Mouse (Mus musculus): Measurements from ENCODE around the gene Hprt. TPM values are rescaled to one million over a fixed set of nuclear protein-coding genes. Genes with fewer than 3 reads are reported as not detected.
"Not testable (repeated sequence)": the region's sequence is repeated elsewhere in the genome, so short reads cannot be mapped to it uniquely, and the experiment has no call there.

Hprt gene
- polyA plus RNA-seq, 1 experiment from 2014 or later = 196 TPM

GRCm38 (mm10) chrX:52971211-52972006 lies 16.5 kb upstream of the Hprt start:
- Histone ChIP-seq H3K36me3 (ENCODE audit: insufficient read depth, low read length) (no peaks in the 10 kb centered on the region), H3K9ac (ENCODE audit: low read depth, low read length) (no peak overlapping the region), H3K9me3 (replicated peaks; ENCODE audit: low read length) (no peaks in the 10 kb centered on the region), H3K4me3 (replicated peaks; ENCODE audit: low read depth, low read length) (no peak overlapping the region), H3K4me1 (replicated peaks; ENCODE audit: insufficient read depth, low read length) (no peaks in the 10 kb centered on the region), H3K27me3 (ENCODE audit: insufficient read depth, low read length) (no peaks in the 10 kb centered on the region), H3K4me2 (ENCODE audit: low read length) (no peak overlapping the region), H3K27ac (no peak overlapping the region)
- DNase-seq (ENCODE audit: low spot score) (no peak), ATAC-seq (replicated peaks; ENCODE audit: low FRiP score, low read depth) (no peak; the same call in 1 of the 2 replicates)
- no peak for TF ChIP-seq CTCF (IDR thresholded peaks at IDR 0.05; ENCODE audit: low read depth)
- 41% methylated on average over 3 of the region's 3 CpGs for WGBS

DNA sequence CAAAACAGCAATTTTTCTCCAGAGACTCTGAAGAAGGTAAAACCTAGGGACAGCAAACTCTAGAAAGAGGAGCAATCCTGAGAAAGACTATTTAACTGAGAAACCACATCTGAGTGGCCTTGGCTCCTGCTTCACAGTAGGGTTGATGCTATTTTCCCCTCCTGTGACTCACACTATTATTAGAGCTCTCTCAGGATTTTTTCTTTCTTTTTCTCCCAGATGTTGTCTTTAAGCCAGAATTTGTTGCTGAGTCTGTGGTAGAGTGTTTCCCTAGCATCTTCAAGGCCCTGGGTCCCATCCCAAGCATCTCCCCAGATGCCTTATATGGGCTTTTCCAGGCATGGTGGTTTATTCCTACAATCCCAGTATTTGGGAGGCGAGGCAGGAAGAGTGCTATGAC lies 15.8 kb upstream of the Hprt start:
- H3K4me2 ChIP-seq (ENCODE audit: low read length) = no peak overlapping the region
- no peak for TF ChIP-seq CTCF (IDR thresholded peaks at IDR 0.05; ENCODE audit: low read depth)
- no peaks in the 10 kb centered on the region for H3K36me3 ChIP-seq (ENCODE audit: insufficient read depth, low read length)
- no peaks in the 10 kb centered on the region for H3K9me3 ChIP-seq (replicated peaks; ENCODE audit: low read length)
- H3K4me1 ChIP-seq (replicated peaks; ENCODE audit: insufficient read depth, low read length) = no peaks in the 10 kb centered on the region
- 69% methylated on average over 1 of the region's 1 CpGs for WGBS
- H3K4me3 ChIP-seq (replicated peaks; ENCODE audit: low read depth, low read length) = no peak overlapping the region
- H3K27me3 ChIP-seq (ENCODE audit: insufficient read depth, low read length) = no peaks in the 10 kb centered on the region
- ATAC-seq (replicated peaks; ENCODE audit: low FRiP score, low read depth) = no peak
- no peak for DNase-seq (ENCODE audit: low spot score)
- no peak overlapping the region for H3K27ac ChIP-seq
- no peak overlapping the region for H3K9ac ChIP-seq (ENCODE audit: low read depth, low read length)

- ATAC-seq (replicated peaks; ENCODE audit: low FRiP score, low read depth) = no peak
- Histone ChIP-seq H3K27me3 (ENCODE audit: insufficient read depth, low read length) (no peaks in the 10 kb centered on the region), H3K9me3 (replicated peaks; ENCODE audit: low read length) (no peaks in the 10 kb centered on the region), H3K27ac (no peak overlapping the region), H3K4me2 (ENCODE audit: low read length) (no peak overlapping the region), H3K36me3 (ENCODE audit: insufficient read depth, low read length) (no peaks in the 10 kb centered on the region), H3K9ac (ENCODE audit: low read depth, low read length) (no peak overlapping the region), H3K4me1 (replicated peaks; ENCODE audit: insufficient read depth, low read length) (no peaks in the 10 kb centered on the region), H3K4me3 (replicated peaks; ENCODE audit: low read depth, low read length) (no peak overlapping the region)
- WGBS = 88% methylated on average over 1 of the region's 1 CpGs
- DNase-seq (ENCODE audit: low spot score) = no peak
- no peak for TF ChIP-seq CTCF (IDR thresholded peaks at IDR 0.05; ENCODE audit: low read depth)
Observed at GRCm38 (mm10) chrX:52972680-52973079, 15.3 kb upstream of the Hprt start.

- no peaks in the 10 kb centered on the region for H3K9me3 ChIP-seq (replicated peaks; ENCODE audit: low read length)
- no peaks in the 10 kb centered on the region for H3K4me1 ChIP-seq (replicated peaks; ENCODE audit: insufficient read depth, low read length)
- H3K4me3 ChIP-seq (replicated peaks; ENCODE audit: low read depth, low read length) = no peak overlapping the region
- ATAC-seq (replicated peaks; ENCODE audit: low FRiP score, low read depth) (no peak), DNase-seq (ENCODE audit: low spot score) (no peak)
- H3K27me3 ChIP-seq (ENCODE audit: insufficient read depth, low read length) = no peaks in the 10 kb centered on the region
- H3K36me3 ChIP-seq (ENCODE audit: insufficient read depth, low read length) = no peaks in the 10 kb centered on the region
- H3K27ac ChIP-seq = no peak overlapping the region
- TF ChIP-seq CTCF (IDR thresholded peaks at IDR 0.05; ENCODE audit: low read depth) = no peak
- WGBS = 49% methylated on average over 1 of the region's 1 CpGs
- H3K9ac ChIP-seq (ENCODE audit: low read depth, low read length) = no peak overlapping the region
- H3K4me2 ChIP-seq (ENCODE audit: low read length) = no peak overlapping the region
Observed at GRCm38 (mm10) chrX:52978576-52978975, 9.4 kb upstream of the Hprt start.

DNA sequence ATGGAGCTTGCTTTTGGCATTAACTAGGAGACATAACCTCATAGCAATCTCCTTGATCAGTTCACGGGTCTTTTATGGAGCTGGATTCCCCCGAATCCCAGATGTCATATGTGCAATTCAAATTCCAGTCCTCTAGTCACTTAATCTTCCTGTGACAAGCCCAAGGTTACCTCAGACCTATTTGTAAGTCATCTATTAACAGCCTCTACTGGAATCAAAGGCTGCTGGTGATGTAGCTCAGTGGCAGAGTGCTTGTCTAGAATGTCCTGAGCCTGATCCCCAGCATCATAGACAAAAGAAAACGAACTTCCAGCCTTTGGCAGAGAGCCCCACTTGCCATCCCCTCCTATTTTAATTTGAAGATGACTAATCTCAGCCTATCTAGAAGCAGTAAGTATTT lies 6.6 kb upstream of the Hprt start:
- H3K36me3 ChIP-seq (ENCODE audit: insufficient read depth, low read length) = no peaks in the 10 kb centered on the region
- DNase-seq (ENCODE audit: low spot score) (peak; percentile 16), ATAC-seq (replicated peaks; ENCODE audit: low FRiP score, low read depth) (0 out of 2 replicates have a peak, but pooled peaks have one; percentile 61)
- no peaks in the 10 kb centered on the region for H3K4me1 ChIP-seq (replicated peaks; ENCODE audit: insufficient read depth, low read length)
- no peaks in the 10 kb centered on the region for H3K27me3 ChIP-seq (ENCODE audit: insufficient read depth, low read length)
- TF ChIP-seq CTCF (IDR thresholded peaks at IDR 0.05; ENCODE audit: low read depth) = no peak
- no peak overlapping the region for H3K4me2 ChIP-seq (ENCODE audit: low read length)
- H3K27ac ChIP-seq = no peak overlapping the region
- no peak overlapping the region for H3K4me3 ChIP-seq (replicated peaks; ENCODE audit: low read depth, low read length)
- WGBS = 55% methylated on average over 3 of the region's 3 CpGs
- no peak overlapping the region for H3K9ac ChIP-seq (ENCODE audit: low read depth, low read length)
- H3K9me3 ChIP-seq (replicated peaks; ENCODE audit: low read length) = no peaks in the 10 kb centered on the region

GRCm38 (mm10) chrX:52994726-52995125 lies 6.8 kb downstream of the Hprt start:
- not testable (repeated sequence) for H3K4me3 ChIP-seq (replicated peaks; ENCODE audit: low read depth, low read length); H3K9me3 ChIP-seq (replicated peaks; ENCODE audit: low read length); H3K4me2 ChIP-seq (ENCODE audit: low read length); DNase-seq (ENCODE audit: low spot score); H3K9ac ChIP-seq (ENCODE audit: low read depth, low read length); ATAC-seq (replicated peaks; ENCODE audit: low FRiP score, low read depth); H3K27me3 ChIP-seq (ENCODE audit: insufficient read depth, low read length); H3K27ac ChIP-seq; H3K4me1 ChIP-seq (replicated peaks; ENCODE audit: insufficient read depth, low read length); H3K36me3 ChIP-seq (ENCODE audit: insufficient read depth, low read length)
- 80% methylated on average over 5 of the region's 5 CpGs for WGBS

- not testable (repeated sequence) for H3K9ac ChIP-seq (ENCODE audit: low read depth, low read length); H3K36me3 ChIP-seq (ENCODE audit: insufficient read depth, low read length); H3K27me3 ChIP-seq (ENCODE audit: insufficient read depth, low read length); H3K4me1 ChIP-seq (replicated peaks; ENCODE audit: insufficient read depth, low read length); DNase-seq (ENCODE audit: low spot score); H3K4me3 ChIP-seq (replicated peaks; ENCODE audit: low read depth, low read length); H3K9me3 ChIP-seq (replicated peaks; ENCODE audit: low read length); H3K4me2 ChIP-seq (ENCODE audit: low read length); H3K27ac ChIP-seq; ATAC-seq (replicated peaks; ENCODE audit: low FRiP score, low read depth)
- TF ChIP-seq CTCF (IDR thresholded peaks at IDR 0.05; ENCODE audit: low read depth) = peak; percentile 40
- 54% methylated on average over 4 of the region's 4 CpGs for WGBS
Observed at GRCm38 (mm10) chrX:53004887-53005286, 16.9 kb downstream of the Hprt start.
